Mouse (Mus musculus): ENCODE results near the gene Wdr6.

Gene Wdr6

GRCm38 (mm10) chr9:108573774-108574690 lies 4.5 kb downstream of the Wdr6 start:
- peak; percentile 63 for DNase-seq (ENCODE audit: low spot score)

- DNase-seq (ENCODE audit: low spot score): no peak
Measured at GRCm38 (mm10) chr9:108572321-108572720, 6.2 kb downstream of the Wdr6 start.

- DNase-seq (ENCODE audit: low spot score): no peak
Measured at GRCm38 (mm10) chr9:108571401-108571973, 7.1 kb downstream of the Wdr6 start.

- peak; percentile 77 for DNase-seq (ENCODE audit: low spot score)
Measured at GRCm38 (mm10) chr9:108570207-108570896, 8.2 kb downstream of the Wdr6 start.

GRCm38 (mm10) chr9:108569381-108570206 lies 8.9 kb downstream of the Wdr6 start, which contains the start of gene Dalrd3:
Dalrd3 (plus strand) TSS chr9:108569886.
- DNase-seq (ENCODE audit: low spot score): peak; percentile 93

GRCm38 (mm10) chr9:108568511-108568921 lies 10.0 kb downstream of the Wdr6 start:
- peak; percentile 45 for DNase-seq (ENCODE audit: low spot score)

- DNase-seq (ENCODE audit: low spot score): peak; percentile 38
Measured at GRCm38 (mm10) chr9:108567931-108568419, 10.6 kb downstream of the Wdr6 start.

- DNase-seq (ENCODE audit: low spot score): peak; percentile 95
Measured at GRCm38 (mm10) chr9:108566815-108567776, 11.4 kb downstream of the Wdr6 start, which contains the start of gene Ndufaf3. Ndufaf3 (minus strand) TSS chr9:108567434.

GRCm38 (mm10) chr9:108565881-108566814 lies 12.4 kb downstream of the Wdr6 start:
- no peak for DNase-seq (ENCODE audit: low spot score)

- no peak for DNase-seq (ENCODE audit: low spot score)
Measured at GRCm38 (mm10) chr9:108564131-108564530, 14.4 kb downstream of the Wdr6 start.

GRCm38 (mm10) chr9:108563671-108564070 lies 14.9 kb downstream of the Wdr6 start:
- DNase-seq (ENCODE audit: low spot score): no peak

GRCm38 (mm10) chr9:108560227-108560841 lies 18.2 kb downstream of the Wdr6 start, which contains the start of gene Impdh2:
Impdh2 (plus strand) TSS chr9:108560286.
- peak; percentile 97 for DNase-seq (ENCODE audit: low spot score)

- DNase-seq (ENCODE audit: low spot score): no peak
Measured at GRCm38 (mm10) chr9:108559169-108559568, 19.4 kb downstream of the Wdr6 start.

GRCm38 (mm10) chr9:108546875-108547274 lies 31.7 kb downstream of the Wdr6 start:
- no peak for DNase-seq (ENCODE audit: low spot score)

GRCm38 (mm10) chr9:108545986-108546385 lies 32.6 kb downstream of the Wdr6 start:
- no peak for DNase-seq (ENCODE audit: low spot score)

GRCm38 (mm10) chr9:108540846-108541245 lies 37.7 kb downstream of the Wdr6 start:
- DNase-seq (ENCODE audit: low spot score): no peak

- DNase-seq (ENCODE audit: low spot score): no peak
Measured at GRCm38 (mm10) chr9:108531496-108531895, 47.0 kb downstream of the Wdr6 start.

- DNase-seq (ENCODE audit: low spot score): no peak
Measured at GRCm38 (mm10) chr9:108530954-108531353, 47.6 kb downstream of the Wdr6 start.

- no peak for DNase-seq (ENCODE audit: low spot score)
Measured at GRCm38 (mm10) chr9:108525400-108525799, 53.1 kb downstream of the Wdr6 start.

Measured in yolk sac, embryonic 10.5 days (tissue).